Mouse (Mus musculus) C2C12 (cell line): ENCODE measurements around the gene Odf2.

Source experiments
- CEBPB ChIP-seq: IDR thresholded peaks from one replicate; pipeline ENCODE4 v1.6.1; 2011; ENCODE audit warnings: low read depth, mild to moderate bottlenecking, control low read depth, moderate library complexity
- CTCF ChIP-seq: IDR thresholded peaks from one replicate; pipeline ENCODE4 v1.5.1; 2011; ENCODE audit not compliant: control insufficient read depth, insufficient read depth, insufficient read length
- MYOG ChIP-seq: IDR thresholded peaks from one replicate; pipeline ENCODE4 v1.6.1; 2011; ENCODE audit not compliant: control insufficient read depth, insufficient read length; ENCODE audit errors: extremely low read depth
- USF1 ChIP-seq: IDR thresholded peaks from one replicate; pipeline ENCODE4 v1.6.1; 2011; ENCODE audit warnings: low read depth, mild to moderate bottlenecking, control low read depth, moderate library complexity

- no peak for TF ChIP-seq MYOG
- no peak for TF ChIP-seq USF1
- no peak for TF ChIP-seq CTCF
- no peak for TF ChIP-seq CEBPB
Measured at GRCm38 (mm10) chr2:29948896-29949295, 59.9 kb downstream of the Odf2 start.
